Mouse (Mus musculus) stomach, embryonic 16.5 days (tissue): ENCODE measurements at regions not wholly inside any gene's neighbourhood (a gene's known extent, or its start where the extent isn't known, plus 50 kb on each side); places are given as distances from the start of the nearest gene placed in this dataset.

Experiments
- ATAC-seq: fragments of 200-750 bp; cut with Nextera tagmentation; 2 replicates; pipeline ENCODE4 v1.8.0; 2017; ENCODE audit warnings: moderate number of reproducible peaks, moderate TSS enrichment; ENCODE audit not compliant: insufficient read depth, low FRiP score
- H3K27ac ChIP-seq: fragments of 300-500 bp; sonication (generic); 2 replicates; pipeline ENCODE4 v1.5.1; 2014; ENCODE audit warnings: low read length
- H3K27me3 ChIP-seq: fragments of 300-500 bp; sonication (generic); 2 replicates; pipeline ENCODE4 v1.6.1; 2014; ENCODE audit warnings: low read length, control low read depth, mixed read lengths; ENCODE audit not compliant: control insufficient read depth, insufficient read depth
- H3K36me3 ChIP-seq: fragments of 300-500 bp; sonication (generic); 2 replicates; pipeline ENCODE4 v1.6.1; 2014; ENCODE audit warnings: low read length; ENCODE audit not compliant: control insufficient read depth, insufficient read depth
- H3K4me1 ChIP-seq: fragments of 300-500 bp; sonication (generic); 2 replicates; pipeline ENCODE4 v1.6.1; 2014; ENCODE audit warnings: low read length, control low read depth, mixed read lengths; ENCODE audit not compliant: control insufficient read depth, insufficient read depth
- H3K4me2 ChIP-seq: fragments of 300-500 bp; sonication (generic); 2 replicates; pipeline ENCODE4 v1.6.1; 2014; ENCODE audit warnings: low read depth, low read length, mixed read lengths
- H3K4me3 ChIP-seq: fragments of 300-500 bp; sonication (generic); replicated peaks from 2 replicates; pipeline ENCODE4 v1.5.1; 2014; ENCODE audit warnings: mild to moderate bottlenecking, low read length
- H3K9ac ChIP-seq: fragments of 300-500 bp; sonication (generic); 2 replicates; pipeline ENCODE4 v1.6.1; 2014; ENCODE audit warnings: low read length
- H3K9me3 ChIP-seq: fragments of 300-500 bp; sonication (generic); replicated peaks from 2 replicates; pipeline ENCODE4 v1.6.1; 2016; ENCODE audit warnings: low read length, control low read depth; ENCODE audit not compliant: control insufficient read depth
- WGBS: fragments of 180-500 bp; shearing (Covaris S2); extraction: QIAGEN DNeasy Blood & Tissue Kit; methylation state at CpG from one replicate; pipeline ENCODE4 v1.1.7; 2014; 5-methylcytosine and 5-hydroxymethylcytosine counted together

- no peak overlapping the region for H3K27ac ChIP-seq
- H3K4me1 ChIP-seq, result no peaks in the 10 kb centered on the region
- H3K4me2 ChIP-seq, result no peak overlapping the region
- no peaks in the 10 kb centered on the region for H3K27me3 ChIP-seq
- 55% methylated on average over 4 of the region's 4 CpGs for WGBS
- no peak for ATAC-seq
- H3K9me3 ChIP-seq, result no peaks in the 10 kb centered on the region
- H3K9ac ChIP-seq, result no peak overlapping the region
- no peaks in the 10 kb centered on the region for H3K36me3 ChIP-seq
- no peak overlapping the region for H3K4me3 ChIP-seq
Observed at GRCm38 (mm10) chr12:112235841-112236240, 89.8 kb downstream of the Kif26a start.

- Histone ChIP-seq H3K4me2 (no peak overlapping the region), H3K27ac (no peak overlapping the region), H3K36me3 (no peaks in the 10 kb centered on the region), H3K4me3 (no peak overlapping the region), H3K4me1 (no peaks in the 10 kb centered on the region), H3K27me3 (no peaks in the 10 kb centered on the region), H3K9me3 (no peaks in the 10 kb centered on the region), H3K9ac (no peak overlapping the region)
- WGBS, result 42% methylated on average over 13 of the region's 13 CpGs
- ATAC-seq, result no peak
Observed at GRCm38 (mm10) chr12:112237061-112237490, 91.1 kb downstream of the Kif26a start.

- no peak overlapping the region for H3K4me2 ChIP-seq
- H3K9me3 ChIP-seq, result no peaks in the 10 kb centered on the region
- no peaks in the 10 kb centered on the region for H3K36me3 ChIP-seq
- no peak overlapping the region for H3K4me3 ChIP-seq
- no peak overlapping the region for H3K27ac ChIP-seq
- ATAC-seq, result no peak
- 35% methylated on average over 7 of the region's 7 CpGs for WGBS
- no peaks in the 10 kb centered on the region for H3K27me3 ChIP-seq
- H3K4me1 ChIP-seq, result no peaks in the 10 kb centered on the region
- H3K9ac ChIP-seq, result no peak overlapping the region
Observed at GRCm38 (mm10) chr12:112238834-112239233, 92.8 kb downstream of the Kif26a start.

- Histone ChIP-seq H3K9ac (no peak overlapping the region), H3K4me2 (no peak overlapping the region), H3K4me3 (no peak overlapping the region), H3K9me3 (no peaks in the 10 kb centered on the region), H3K4me1 (no peaks in the 10 kb centered on the region), H3K36me3 (no peaks in the 10 kb centered on the region), H3K27me3 (no peaks in the 10 kb centered on the region), H3K27ac (no peak overlapping the region)
- ATAC-seq, result no peak
- 14% methylated on average over 3 of the region's 3 CpGs for WGBS
Observed at GRCm38 (mm10) chr12:112241740-112242171, 95.7 kb downstream of the Kif26a start.

- Histone ChIP-seq H3K4me3 (no peak overlapping the region), H3K9ac (no peak overlapping the region), H3K36me3 (no peaks in the 10 kb centered on the region), H3K4me1 (no peaks in the 10 kb centered on the region), H3K27ac (no peak overlapping the region), H3K9me3 (no peaks in the 10 kb centered on the region), H3K4me2 (no peak overlapping the region), H3K27me3 (no peaks in the 10 kb centered on the region)
- no peak for ATAC-seq
- WGBS, result 80% methylated on average over 5 of the region's 5 CpGs
Observed at GRCm38 (mm10) chr12:112243231-112243630, 97.2 kb downstream of the Kif26a start.

GRCm38 (mm10) chr12:112250894-112251293 is 104.9 kb downstream of the Kif26a start:
- H3K9ac ChIP-seq, result no peak overlapping the region
- H3K36me3 ChIP-seq, result no peaks in the 10 kb centered on the region
- H3K9me3 ChIP-seq, result no peaks in the 10 kb centered on the region
- H3K27ac ChIP-seq, result no peak overlapping the region
- no peak overlapping the region for H3K4me3 ChIP-seq
- H3K27me3 ChIP-seq, result no peaks in the 10 kb centered on the region
- H3K4me2 ChIP-seq, result no peak overlapping the region
- no peak for ATAC-seq
- WGBS, result 61% methylated on average over 8 of the region's 8 CpGs
- H3K4me1 ChIP-seq, result no peaks in the 10 kb centered on the region

GRCm38 (mm10) chr12:112253461-112253860 is 107.5 kb downstream of the Kif26a start:
- Histone ChIP-seq H3K36me3 (no peaks in the 10 kb centered on the region), H3K4me3 (no peak overlapping the region), H3K9ac (no peak overlapping the region), H3K27ac (no peak overlapping the region), H3K4me1 (no peaks in the 10 kb centered on the region), H3K4me2 (no peak overlapping the region), H3K9me3 (no peaks in the 10 kb centered on the region), H3K27me3 (no peaks in the 10 kb centered on the region)
- no peak for ATAC-seq
- WGBS, result 75% methylated on average over 10 of the region's 10 CpGs

GRCm38 (mm10) chr12:112255223-112255622 is 109.2 kb downstream of the Kif26a start:
- ATAC-seq, result no peak

GRCm38 (mm10) chr12:112257691-112258090 is 111.7 kb downstream of the Kif26a start:
- WGBS, result 66% methylated on average over 11 of the region's 11 CpGs
- Histone ChIP-seq H3K36me3 (no peaks in the 10 kb centered on the region), H3K9ac (no peak overlapping the region), H3K4me2 (no peak overlapping the region), H3K27me3 (no peaks in the 10 kb centered on the region), H3K27ac (no peak overlapping the region), H3K9me3 (no peaks in the 10 kb centered on the region), H3K4me1 (no peaks in the 10 kb centered on the region), H3K4me3 (no peak overlapping the region)
- ATAC-seq, result no peak

More at GRCm38 (mm10) chr12:112255223-112255622, 109.2 kb downstream of the Kif26a start:
- H3K36me3 ChIP-seq, result no peaks in the 10 kb centered on the region
- H3K9me3 ChIP-seq, result no peaks in the 10 kb centered on the region
- H3K4me1 ChIP-seq, result no peaks in the 10 kb centered on the region
- no peak overlapping the region for H3K4me2 ChIP-seq
- H3K9ac ChIP-seq, result no peak overlapping the region
- H3K4me3 ChIP-seq, result no peak overlapping the region
- no peaks in the 10 kb centered on the region for H3K27me3 ChIP-seq
- no peak overlapping the region for H3K27ac ChIP-seq
- WGBS, result 84% methylated on average over 12 of the region's 12 CpGs
